Mouse (Mus musculus) lung, adult 2 months (tissue): ENCODE measurements at regions not wholly inside any gene's neighbourhood (a gene's known extent, or its start where the extent isn't known, plus 50 kb on each side); places are given as distances from the start of the nearest gene placed in this dataset.

Experiments
- DNase-seq: peaks from one replicate; pipeline ENCODE4 v3.0.0; 2022
- H3K4me1 ChIP-seq: fragments of 200-500 bp; 2 replicates; pipeline ENCODE4 v1.6.1; 2011; ENCODE audit warnings: low read length; ENCODE audit not compliant: control insufficient read depth, insufficient read depth
- H3K4me3 ChIP-seq: fragments of 200-500 bp; replicated peaks from 2 replicates; pipeline ENCODE3; 2011; ENCODE audit warnings: low read depth, mild to moderate bottlenecking, control low read depth, low read length; ENCODE audit errors: extremely low read depth
- CTCF ChIP-seq: fragments of 200-500 bp; IDR thresholded peaks from 2 replicates; pipeline ENCODE4 v1.5.1; 2011; ENCODE audit warnings: mild to moderate bottlenecking, low read length, control low read depth; ENCODE audit not compliant: insufficient read depth
- POLR2A ChIP-seq: fragments of 200-500 bp; IDR thresholded peaks from 2 replicates; pipeline ENCODE4 v1.6.1; 2011; ENCODE audit warnings: low read depth, mild to moderate bottlenecking, control low read depth, low read length, borderline replicate concordance; ENCODE audit errors: extremely low read depth
- WGBS: fragments of 180-500 bp; shearing (Covaris S2); methylation state at CpG from one replicate; pipeline ENCODE4 v1.1.7; 2018; 5-methylcytosine and 5-hydroxymethylcytosine counted together

GRCm38 (mm10) chr13:110649870-110650497 lies 255.1 kb downstream of the Plk2 start:
- WGBS = 57% methylated on average over 2 of the region's 2 CpGs
- no peak for DNase-seq
- H3K4me1 ChIP-seq = no peaks in the 10 kb centered on the region
- TF ChIP-seq CTCF = no peak
- no peak for TF ChIP-seq POLR2A
- H3K4me3 ChIP-seq = no peak overlapping the region

DNA sequence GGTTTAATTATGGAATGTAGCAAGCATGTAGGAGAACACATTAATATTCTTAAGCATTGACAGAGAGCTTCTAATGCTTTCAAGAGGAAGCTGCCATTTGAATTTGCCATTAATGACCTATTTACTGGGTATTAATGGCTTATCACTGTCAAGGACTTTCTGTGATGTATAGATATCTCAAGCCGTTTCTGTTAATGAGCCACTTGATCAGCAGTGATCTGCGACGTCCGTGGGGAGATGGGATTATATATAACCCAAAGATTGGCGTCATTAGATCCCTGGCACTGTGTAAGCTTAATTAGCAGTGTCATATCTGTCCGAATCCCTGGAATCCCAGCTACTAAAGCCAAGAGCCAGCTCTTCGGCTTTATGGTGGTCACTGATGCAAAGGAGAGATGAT lies 257.4 kb downstream of the Plk2 start:
- Histone ChIP-seq H3K4me3 (no peak overlapping the region), H3K4me1 (peaks cover 4% of the 10 kb centered on the region)
- 91% methylated on average over 7 of the region's 7 CpGs for WGBS
- no peak for DNase-seq
- TF ChIP-seq POLR2A (no peak), CTCF (no peak)

DNA sequence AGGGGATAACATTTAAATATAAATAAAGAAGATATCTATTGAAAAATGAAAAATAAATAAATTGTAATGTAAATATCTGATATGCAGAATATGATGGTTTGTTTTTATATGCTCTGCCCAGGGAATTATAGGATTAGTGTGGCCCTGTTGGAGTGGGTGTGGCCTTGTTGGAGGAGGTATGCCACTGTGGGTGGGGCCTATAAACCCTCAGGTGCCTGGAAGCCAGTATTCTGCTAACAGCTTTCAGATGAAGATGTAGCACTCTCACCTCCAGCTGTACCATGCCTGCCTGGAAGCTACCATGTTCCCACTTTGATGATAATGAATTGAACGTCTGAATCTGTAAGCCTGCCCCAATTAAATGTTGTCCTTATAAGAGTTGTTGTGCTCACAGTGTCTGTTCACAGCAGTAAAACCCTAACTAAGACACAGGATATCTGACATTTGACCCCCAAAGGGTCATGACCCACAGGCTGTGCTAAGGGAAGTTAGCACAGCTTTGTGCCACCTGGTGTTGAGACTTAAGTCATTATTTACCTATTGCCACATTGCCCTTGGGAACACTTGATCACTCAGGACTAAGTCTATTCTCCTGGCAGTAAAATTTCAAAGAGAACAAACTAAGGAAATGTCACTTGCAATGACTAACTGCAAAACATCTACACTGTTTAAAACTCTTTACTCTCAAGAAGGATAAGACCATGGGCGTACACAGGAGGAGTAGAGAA lies 270.4 kb downstream of the Plk2 start:
- TF ChIP-seq POLR2A = no peak
- TF ChIP-seq CTCF = no peak
- Histone ChIP-seq H3K4me3 (no peak overlapping the region), H3K4me1 (no peaks in the 10 kb centered on the region)
- WGBS = 52% methylated on average over 2 of the region's 2 CpGs
- DNase-seq = peak; percentile 11

DNA sequence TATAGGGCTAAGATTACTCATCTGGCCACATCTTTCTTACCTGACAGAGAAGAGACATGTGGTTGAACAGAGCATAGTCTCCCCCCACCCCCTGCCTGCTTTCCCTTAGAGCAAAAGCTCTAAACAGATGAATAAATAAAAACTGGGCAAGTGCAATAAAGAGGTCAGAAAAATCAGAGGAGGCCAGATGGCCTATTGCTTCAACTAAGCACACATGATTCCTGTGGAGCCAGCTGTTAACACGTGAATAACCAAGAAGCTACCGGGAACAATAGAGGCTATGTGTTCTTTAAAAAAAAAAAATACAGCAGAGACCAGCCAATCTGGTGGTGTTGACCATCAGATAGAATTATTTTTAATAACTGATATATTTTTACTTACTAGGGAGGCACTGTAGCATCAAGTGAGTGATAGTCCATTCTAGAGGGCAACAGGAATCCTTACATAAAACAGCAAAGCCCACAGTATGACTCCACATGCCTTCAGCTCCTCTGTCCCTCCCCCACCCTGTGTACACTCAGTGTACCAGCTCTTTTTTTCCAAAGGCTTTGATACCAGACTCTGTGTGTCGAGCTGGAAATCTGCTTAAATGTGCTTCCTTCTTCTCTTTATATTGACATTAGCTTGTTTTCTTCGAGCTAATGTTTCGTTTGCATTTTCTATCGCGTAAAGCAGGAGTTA lies 272.6 kb downstream of the Plk2 start:
- Histone ChIP-seq H3K4me3 (no peak overlapping the region), H3K4me1 (no peaks in the 10 kb centered on the region)
- WGBS = 68% methylated on average over 7 of the region's 7 CpGs
- DNase-seq = no peak
- TF ChIP-seq POLR2A (no peak), CTCF (no peak)

GRCm38 (mm10) chr13:110673536-110673935 lies 278.7 kb downstream of the Plk2 start:
- TF ChIP-seq POLR2A (no peak), CTCF (no peak)
- DNase-seq = no peak
- H3K4me1 ChIP-seq = no peaks in the 10 kb centered on the region
- whole genome bisulfite sequencing = 90% methylated on average over 2 of the region's 2 CpGs
- H3K4me3 ChIP-seq = no peak overlapping the region

DNA sequence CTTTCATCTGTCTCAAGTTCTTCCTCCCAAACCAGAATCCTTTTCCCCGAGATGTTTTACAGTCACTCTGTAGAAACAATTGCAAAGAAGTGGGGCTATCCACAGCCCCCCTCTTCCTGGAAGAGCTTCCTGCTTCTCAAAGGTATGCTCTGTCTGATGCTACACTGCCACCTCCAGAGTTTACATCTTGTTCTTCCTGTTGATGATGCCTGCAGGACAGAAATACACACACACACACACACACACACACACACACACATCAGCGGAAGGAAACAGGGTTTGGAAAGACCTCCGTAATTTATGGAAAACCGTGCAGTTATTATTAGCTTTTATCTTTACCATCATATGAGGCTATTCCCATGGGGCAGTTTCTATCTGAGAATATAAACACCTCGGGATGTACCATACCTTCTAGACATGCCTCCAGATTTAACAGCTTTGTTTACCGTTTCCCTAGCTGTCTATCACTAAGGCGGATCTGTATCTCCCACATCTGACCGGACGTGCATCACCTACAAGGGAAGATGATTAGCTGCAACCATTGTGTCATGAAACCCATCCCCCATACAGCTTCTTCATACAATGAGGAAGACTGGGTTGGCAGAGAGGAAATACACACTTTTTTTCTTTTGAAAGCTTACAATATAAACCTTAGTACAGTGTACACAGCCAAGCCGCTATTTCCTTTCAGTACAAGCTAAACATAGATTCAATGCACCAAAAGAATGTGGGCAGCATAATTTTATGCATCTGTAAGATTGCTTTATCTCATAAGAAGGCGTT lies 288.6 kb downstream of the Plk2 start:
- DNase-seq = peak; percentile 13
- no peak for TF ChIP-seq CTCF
- no peak for TF ChIP-seq POLR2A
- H3K4me1 ChIP-seq = no peaks in the 10 kb centered on the region; the same call in none of the 2 replicates
- H3K4me3 ChIP-seq = no peak overlapping the region
- WGBS = 49% methylated on average over 11 of the region's 11 CpGs

DNA sequence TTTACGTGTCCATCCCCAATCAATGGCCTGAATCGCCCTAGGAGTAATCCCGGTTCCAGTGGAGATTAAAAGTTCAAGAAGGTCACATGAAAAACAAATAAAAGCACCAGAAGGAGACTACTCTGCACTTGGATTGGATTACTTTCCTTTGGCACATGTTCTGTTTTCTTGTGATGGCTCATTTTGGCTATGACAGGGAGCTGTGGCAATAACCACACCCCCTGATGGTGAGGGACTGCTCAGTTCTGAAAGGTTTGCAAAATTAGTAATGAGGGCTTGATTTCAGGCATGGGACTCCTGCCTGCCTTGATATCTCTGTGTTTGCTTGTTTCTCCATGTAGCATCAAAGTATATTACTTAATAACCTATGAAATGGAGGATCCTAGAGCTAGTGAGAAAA lies 293.9 kb downstream of the Plk2 start:
- TF ChIP-seq POLR2A (no peak), CTCF (no peak)
- no peak for DNase-seq
- peaks cover 10% of the 10 kb centered on the region for H3K4me1 ChIP-seq
- H3K4me3 ChIP-seq = no peak overlapping the region
- WGBS = 64% methylated on average over 3 of the region's 3 CpGs

DNA sequence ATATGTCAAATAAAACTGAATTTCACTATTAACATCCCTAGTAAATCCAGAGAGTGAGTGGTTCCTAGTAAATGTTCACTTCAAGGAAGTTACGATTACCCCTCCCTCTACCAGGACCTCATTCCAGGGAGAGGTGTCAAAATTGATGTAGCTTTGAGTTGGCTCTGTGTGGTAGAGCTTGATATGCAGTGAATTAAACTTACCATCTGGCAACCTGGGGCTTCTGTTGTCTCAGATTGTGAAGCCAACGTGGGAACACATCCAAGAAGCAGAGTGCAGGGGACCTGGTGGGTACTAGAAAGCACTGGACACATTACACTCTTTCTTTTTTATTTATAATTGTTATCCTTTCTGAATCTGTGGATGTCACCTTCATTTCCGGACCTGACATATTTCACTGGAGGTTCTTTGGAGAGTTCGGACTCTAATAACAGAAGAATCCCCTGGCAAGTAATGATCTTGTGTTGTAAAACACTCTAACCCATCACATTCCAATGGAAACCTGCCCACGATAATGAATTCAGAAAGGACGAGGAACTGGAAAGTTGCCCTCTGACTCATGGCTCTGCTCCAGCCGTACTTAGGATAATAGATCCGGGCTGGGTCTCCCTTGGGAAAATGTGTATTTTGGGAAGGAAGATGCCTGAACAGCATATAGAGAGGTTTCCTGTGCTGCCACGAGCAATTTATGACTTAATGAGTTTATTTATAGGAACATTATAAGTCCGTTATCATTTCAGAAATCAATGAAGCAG lies 295.8 kb downstream of the Plk2 start:
- Histone ChIP-seq H3K4me3 (no peak overlapping the region), H3K4me1 (peaks cover 10% of the 10 kb centered on the region)
- 22% methylated on average over 10 of the region's 10 CpGs for WGBS
- TF ChIP-seq CTCF = no peak
- no peak for TF ChIP-seq POLR2A
- no peak for DNase-seq
